Mouse (Mus musculus): ENCODE measurements around the gene Rasal1.

- TF ChIP-seq CTCF (IDR thresholded peaks at IDR 0.05) = no peak
- TF ChIP-seq POLR2A (IDR thresholded peaks at IDR 0.05; ENCODE audit: insufficient read depth, low read depth, low read length) = no peak
- TF ChIP-seq EP300 (IDR thresholded peaks at IDR 0.05; ENCODE audit: insufficient read depth, low read depth, low read length) = no peak
Observed at GRCm38 (mm10) chr5:120671865-120672264, 23.3 kb downstream of the Rasal1 start.

Measured in heart, adult 2 months (tissue).